Mouse (Mus musculus) CD8-positive naive resting alpha-beta T cell, adult 2 months (primary cell): Measurements from ENCODE around the gene Dap3.
"Not testable (repeated sequence)": the region's sequence is repeated elsewhere in the genome, so short reads cannot be mapped to it uniquely, and the experiment has no call there.

Experiments
- DNase-seq, 2 experiments: peaks; one replicate each; pipeline ENCODE4 v3.0.0; 2022; ENCODE audit warnings: low read depth in 2 of 2, low spot score in 2 of 2

Gene Dap3

GRCm38 (mm10) chr3:88950576-88951326 lies at the start of gene Dap3, which contains the start of gene Ash1l:
Dap3 (minus strand) TSS chr3:88951181.
Ash1l (plus strand) TSS chr3:88950622.
- DNase-seq, result peak; percentile 72 to 82

GRCm38 (mm10) chr3:88992793-88993192 lies 41.8 kb upstream of the Dap3 start:
- no peak for DNase-seq

GRCm38 (mm10) chr3:88983921-88984381 lies 33.0 kb upstream of the Dap3 start:
- DNase-seq, result no peak

GRCm38 (mm10) chr3:88981206-88982010 lies 30.4 kb upstream of the Dap3 start:
- DNase-seq, result no peak

- no peak for DNase-seq
Observed at GRCm38 (mm10) chr3:88975012-88975411, 24.0 kb upstream of the Dap3 start.

GRCm38 (mm10) chr3:88963211-88963610 lies 12.2 kb upstream of the Dap3 start:
- DNase-seq, result not testable (repeated sequence)

- no peak for DNase-seq
Observed at GRCm38 (mm10) chr3:88953736-88954135, 2.8 kb upstream of the Dap3 start.

- no peak for DNase-seq
Observed at GRCm38 (mm10) chr3:88953246-88953645, 2.3 kb upstream of the Dap3 start.

GRCm38 (mm10) chr3:88951327-88951800 lies 383 bp upstream of the Dap3 start:
- DNase-seq, result no peak

GRCm38 (mm10) chr3:88949786-88950575 lies 1.0 kb downstream of the Dap3 start:
- DNase-seq, result peak; percentile 70 to 75

GRCm38 (mm10) chr3:88944109-88944508 lies 6.9 kb downstream of the Dap3 start:
- no peak for DNase-seq

GRCm38 (mm10) chr3:88942316-88942880 lies 8.6 kb downstream of the Dap3 start:
- no peak for DNase-seq

- peak; percentile 24 to 48 for DNase-seq
Observed at GRCm38 (mm10) chr3:88939749-88940148, 11.2 kb downstream of the Dap3 start.

GRCm38 (mm10) chr3:88939071-88939470 lies 11.9 kb downstream of the Dap3 start:
- no peak for DNase-seq

- DNase-seq, result no peak
Observed at GRCm38 (mm10) chr3:88929501-88929900, 21.5 kb downstream of the Dap3 start.

- DNase-seq, result no peak
Observed at GRCm38 (mm10) chr3:88925651-88926050, 25.3 kb downstream of the Dap3 start.

GRCm38 (mm10) chr3:88923989-88924591 lies 26.9 kb downstream of the Dap3 start:
- DNase-seq, result no peak

GRCm38 (mm10) chr3:88921411-88921810 lies 29.6 kb downstream of the Dap3 start:
- no peak for DNase-seq

- DNase-seq, result no peak
Observed at GRCm38 (mm10) chr3:88918981-88919380, 32.0 kb downstream of the Dap3 start.

GRCm38 (mm10) chr3:88914384-88914810 lies 36.6 kb downstream of the Dap3 start:
- DNase-seq, result no peak
